Mouse (Mus musculus): ENCODE measurements around the gene Akap2. TPM values are rescaled to one million over a fixed set of nuclear protein-coding genes. Genes with fewer than 3 reads are reported as not detected.

Gene Akap2
- polyA plus RNA-seq, 1 experiment from 2014 or later = 31.3 TPM

- Histone ChIP-seq H3K27me3 (ENCODE audit: control insufficient read depth, insufficient read depth, low read length) (no peaks in the 10 kb centered on the region), H3K9me3 (ENCODE audit: control insufficient read depth, low read depth, low read length) (no peaks in the 10 kb centered on the region), H3K4me3 (ENCODE audit: low read depth, low read length) (no peak overlapping the region), H3K27ac (ENCODE audit: low read length) (no peak overlapping the region), H3K36me3 (ENCODE audit: control insufficient read depth, insufficient read depth, low read length) (no peaks in the 10 kb centered on the region), H3K4me1 (ENCODE audit: control insufficient read depth, insufficient read depth, low read length) (no peaks in the 10 kb centered on the region), H3K4me2 (replicated peaks; ENCODE audit: low read depth, low read length) (no peak overlapping the region), H3K9ac (replicated peaks; ENCODE audit: low read depth, low read length) (no peak overlapping the region)
- ATAC-seq (ENCODE audit: insufficient number of reproducible peaks, insufficient read depth, low FRiP score, low read depth) = no peak
- WGBS = 58% methylated on average over 2 of the region's 2 CpGs
Measured at GRCm38 (mm10) chr4:57815355-57815754, 97.9 kb downstream of the Akap2 start.

DNA sequence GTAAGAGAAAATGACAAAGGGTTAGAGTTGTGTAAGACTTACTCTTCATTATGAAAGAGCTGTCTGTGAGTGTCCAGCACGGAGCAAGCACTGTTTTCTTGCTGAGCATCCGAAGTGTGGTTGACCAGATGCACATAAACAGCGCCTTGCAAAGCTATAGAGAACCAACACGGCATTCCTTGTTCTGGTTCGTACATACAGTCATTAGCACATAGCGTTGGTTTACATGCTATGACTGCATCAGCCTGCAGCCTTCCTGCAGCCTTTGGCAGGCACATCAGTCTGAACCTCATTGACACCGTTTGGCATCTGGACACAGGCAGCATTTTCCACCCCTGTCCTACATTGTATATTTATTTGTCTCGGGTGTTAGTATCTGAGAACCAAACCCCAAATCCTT lies 98.7 kb downstream of the Akap2 start:
- Histone ChIP-seq H3K4me2 (replicated peaks; ENCODE audit: low read depth, low read length) (no peak overlapping the region), H3K4me3 (ENCODE audit: low read depth, low read length) (no peak overlapping the region), H3K27ac (ENCODE audit: low read length) (no peak overlapping the region), H3K27me3 (ENCODE audit: control insufficient read depth, insufficient read depth, low read length) (no peaks in the 10 kb centered on the region), H3K4me1 (ENCODE audit: control insufficient read depth, insufficient read depth, low read length) (no peaks in the 10 kb centered on the region; the same call in 1 of the 2 replicates), H3K36me3 (ENCODE audit: control insufficient read depth, insufficient read depth, low read length) (no peaks in the 10 kb centered on the region), H3K9me3 (ENCODE audit: control insufficient read depth, low read depth, low read length) (no peaks in the 10 kb centered on the region), H3K9ac (replicated peaks; ENCODE audit: low read depth, low read length) (no peak overlapping the region)
- WGBS = 90% methylated on average over 8 of the region's 8 CpGs
- no peak for ATAC-seq (ENCODE audit: insufficient number of reproducible peaks, insufficient read depth, low FRiP score, low read depth)

DNA sequence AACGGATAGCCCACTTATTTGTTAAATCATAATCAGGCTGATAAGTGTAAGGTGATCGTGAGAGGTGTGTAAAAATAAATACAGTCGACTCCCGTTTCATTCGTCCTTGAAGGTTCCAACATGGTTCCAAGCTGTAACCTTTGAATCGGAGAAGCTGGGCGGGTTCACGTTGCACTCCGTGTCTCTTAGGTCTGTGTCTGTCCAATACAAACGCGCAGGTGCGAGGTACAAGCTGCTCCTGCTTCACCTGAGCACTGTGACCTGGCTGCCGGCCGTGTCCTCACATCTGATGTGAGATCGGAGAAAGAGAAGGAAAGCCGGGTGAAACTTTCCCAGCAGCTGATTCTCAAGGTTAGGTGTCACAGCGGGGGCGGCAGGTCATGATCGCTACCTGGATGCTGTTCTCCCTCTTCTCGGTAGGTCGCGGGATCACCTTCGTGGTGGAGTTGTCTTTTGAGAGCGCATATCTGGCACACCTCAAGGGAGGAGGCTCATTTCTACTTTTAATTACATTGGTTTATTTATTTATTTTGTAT lies 103.5 kb downstream of the Akap2 start:
- H3K9me3 ChIP-seq (ENCODE audit: control insufficient read depth, low read depth, low read length) = no peaks in the 10 kb centered on the region
- H3K4me3 ChIP-seq (ENCODE audit: low read depth, low read length) = no peak overlapping the region
- H3K27me3 ChIP-seq (ENCODE audit: control insufficient read depth, insufficient read depth, low read length) = no peaks in the 10 kb centered on the region
- 74% methylated on average over 24 of the region's 24 CpGs for WGBS
- no peak overlapping the region for H3K9ac ChIP-seq (replicated peaks; ENCODE audit: low read depth, low read length)
- H3K4me1 ChIP-seq (ENCODE audit: control insufficient read depth, insufficient read depth, low read length) = peaks cover 8% of the 10 kb centered on the region; the same call in 1 of the 2 replicates
- no peak for ATAC-seq (ENCODE audit: insufficient number of reproducible peaks, insufficient read depth, low FRiP score, low read depth)
- no peak overlapping the region for H3K27ac ChIP-seq (ENCODE audit: low read length)
- H3K4me2 ChIP-seq (replicated peaks; ENCODE audit: low read depth, low read length) = no peak overlapping the region
- no peaks in the 10 kb centered on the region for H3K36me3 ChIP-seq (ENCODE audit: control insufficient read depth, insufficient read depth, low read length)

DNA sequence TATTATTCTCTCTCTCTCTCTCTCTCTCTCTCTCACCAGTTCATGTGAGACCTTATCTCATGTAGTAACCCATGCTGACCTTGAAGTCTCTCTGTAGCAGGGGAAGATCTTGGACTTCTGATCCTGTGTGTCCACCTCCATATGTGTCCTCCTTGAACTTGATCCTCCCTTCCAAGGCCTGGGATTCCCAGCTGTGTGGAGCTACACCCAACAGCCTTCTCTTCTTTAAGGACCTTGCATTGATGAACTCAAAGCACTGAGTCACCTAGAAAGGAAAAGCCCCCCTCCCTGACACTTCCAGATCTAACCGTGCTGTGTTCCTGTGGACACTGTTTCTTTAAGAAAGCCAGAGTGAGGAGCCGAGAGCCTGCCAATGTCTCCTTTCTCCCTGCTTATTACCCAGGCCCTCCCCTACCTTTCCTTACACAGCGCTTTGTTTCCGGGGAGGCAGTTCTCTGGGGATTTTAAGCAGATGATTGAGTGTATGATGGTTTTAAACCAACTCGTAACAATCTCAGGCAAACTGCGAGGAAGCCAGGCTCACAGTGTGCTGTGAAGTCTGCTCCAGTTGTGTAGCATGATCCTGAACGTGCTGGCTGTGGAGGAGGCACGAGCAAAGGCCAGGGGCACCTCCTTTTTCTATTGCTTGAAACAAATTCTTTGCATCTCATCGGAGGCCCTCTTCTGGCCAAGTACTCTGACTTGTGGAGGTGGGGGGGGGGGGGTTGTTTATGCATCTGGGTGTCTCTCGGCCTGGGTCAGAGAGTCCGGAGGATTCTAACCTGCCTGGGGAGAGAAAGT lies 104.3 kb downstream of the Akap2 start:
- Histone ChIP-seq H3K27me3 (ENCODE audit: control insufficient read depth, insufficient read depth, low read length) (no peaks in the 10 kb centered on the region), H3K9me3 (ENCODE audit: control insufficient read depth, low read depth, low read length) (no peaks in the 10 kb centered on the region), H3K4me1 (ENCODE audit: control insufficient read depth, insufficient read depth, low read length) (peaks cover 8% of the 10 kb centered on the region; the same call in 1 of the 2 replicates), H3K27ac (ENCODE audit: low read length) (peak overlapping the region; percentile 63; the same call in 1 of the 2 replicates), H3K4me2 (replicated peaks; ENCODE audit: low read depth, low read length) (peak overlapping the region; percentile 25; the same call in 1 of the 2 replicates), H3K4me3 (ENCODE audit: low read depth, low read length) (no peak overlapping the region), H3K9ac (replicated peaks; ENCODE audit: low read depth, low read length) (0 out of 2 replicates have a peak overlapping the region, but pooled peaks have one; percentile 6), H3K36me3 (ENCODE audit: control insufficient read depth, insufficient read depth, low read length) (no peaks in the 10 kb centered on the region)
- 16% methylated on average over 11 of the region's 11 CpGs for WGBS
- peak; percentile 53; the same call in 1 of the 2 replicates for ATAC-seq (ENCODE audit: insufficient number of reproducible peaks, insufficient read depth, low FRiP score, low read depth)

GRCm38 (mm10) chr4:57822641-57823040 lies 105.2 kb downstream of the Akap2 start:
- H3K27me3 ChIP-seq (ENCODE audit: control insufficient read depth, insufficient read depth, low read length) = no peaks in the 10 kb centered on the region
- no peak overlapping the region for H3K4me3 ChIP-seq (ENCODE audit: low read depth, low read length)
- H3K4me1 ChIP-seq (ENCODE audit: control insufficient read depth, insufficient read depth, low read length) = peaks cover 8% of the 10 kb centered on the region; the same call in 1 of the 2 replicates
- no peak overlapping the region for H3K4me2 ChIP-seq (replicated peaks; ENCODE audit: low read depth, low read length)
- ATAC-seq (ENCODE audit: insufficient number of reproducible peaks, insufficient read depth, low FRiP score, low read depth) = no peak
- no peak overlapping the region for H3K9ac ChIP-seq (replicated peaks; ENCODE audit: low read depth, low read length)
- 86% methylated on average over 5 of the region's 5 CpGs for WGBS
- H3K36me3 ChIP-seq (ENCODE audit: control insufficient read depth, insufficient read depth, low read length) = no peaks in the 10 kb centered on the region
- no peak overlapping the region for H3K27ac ChIP-seq (ENCODE audit: low read length)
- no peaks in the 10 kb centered on the region for H3K9me3 ChIP-seq (ENCODE audit: control insufficient read depth, low read depth, low read length)

- no peaks in the 10 kb centered on the region for H3K36me3 ChIP-seq (ENCODE audit: control insufficient read depth, insufficient read depth, low read length)
- 50% methylated on average over 8 of the region's 8 CpGs for WGBS
- no peak overlapping the region for H3K4me2 ChIP-seq (replicated peaks; ENCODE audit: low read depth, low read length)
- H3K27me3 ChIP-seq (ENCODE audit: control insufficient read depth, insufficient read depth, low read length) = no peaks in the 10 kb centered on the region
- no peak overlapping the region for H3K9ac ChIP-seq (replicated peaks; ENCODE audit: low read depth, low read length)
- H3K9me3 ChIP-seq (ENCODE audit: control insufficient read depth, low read depth, low read length) = no peaks in the 10 kb centered on the region
- H3K4me1 ChIP-seq (ENCODE audit: control insufficient read depth, insufficient read depth, low read length) = peaks cover 8% of the 10 kb centered on the region; the same call in 1 of the 2 replicates
- no peak for ATAC-seq (ENCODE audit: insufficient number of reproducible peaks, insufficient read depth, low FRiP score, low read depth)
- no peak overlapping the region for H3K27ac ChIP-seq (ENCODE audit: low read length)
- H3K4me3 ChIP-seq (ENCODE audit: low read depth, low read length) = no peak overlapping the region
Measured at GRCm38 (mm10) chr4:57824626-57825240, 107.3 kb downstream of the Akap2 start.

- no peak overlapping the region for H3K27ac ChIP-seq (ENCODE audit: low read length)
- H3K36me3 ChIP-seq (ENCODE audit: control insufficient read depth, insufficient read depth, low read length) = no peaks in the 10 kb centered on the region
- H3K4me3 ChIP-seq (ENCODE audit: low read depth, low read length) = no peak overlapping the region
- WGBS = 80% methylated on average over 7 of the region's 7 CpGs
- H3K9ac ChIP-seq (replicated peaks; ENCODE audit: low read depth, low read length) = no peak overlapping the region
- H3K9me3 ChIP-seq (ENCODE audit: control insufficient read depth, low read depth, low read length) = no peaks in the 10 kb centered on the region
- H3K27me3 ChIP-seq (ENCODE audit: control insufficient read depth, insufficient read depth, low read length) = no peaks in the 10 kb centered on the region
- peaks cover 8% of the 10 kb centered on the region; the same call in 1 of the 2 replicates for H3K4me1 ChIP-seq (ENCODE audit: control insufficient read depth, insufficient read depth, low read length)
- H3K4me2 ChIP-seq (replicated peaks; ENCODE audit: low read depth, low read length) = no peak overlapping the region
- no peak for ATAC-seq (ENCODE audit: insufficient number of reproducible peaks, insufficient read depth, low FRiP score, low read depth)
Measured at GRCm38 (mm10) chr4:57826272-57826671, 108.8 kb downstream of the Akap2 start.

DNA sequence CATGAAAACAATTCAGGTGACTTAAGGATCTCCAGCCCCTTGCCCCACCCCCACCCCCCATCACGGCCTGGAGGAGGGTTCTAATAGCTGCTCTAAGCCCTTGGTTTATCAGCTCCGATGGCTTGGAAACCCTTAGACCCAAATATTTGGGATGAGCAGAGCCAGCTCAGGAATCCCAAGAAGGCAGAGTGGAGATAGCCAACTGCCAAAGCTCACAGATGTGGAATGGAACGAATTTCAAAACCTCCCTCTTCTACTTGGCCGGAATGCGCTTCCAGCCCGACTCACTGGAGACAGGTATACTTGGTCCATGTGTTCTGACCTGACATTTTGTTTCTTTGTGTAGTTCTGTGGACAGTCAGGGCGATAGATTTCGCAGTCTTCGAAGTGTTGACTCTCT lies 111.7 kb downstream of the Akap2 start:
- ATAC-seq (ENCODE audit: insufficient number of reproducible peaks, insufficient read depth, low FRiP score, low read depth) = no peak
- 61% methylated on average over 9 of the region's 9 CpGs for WGBS
- Histone ChIP-seq H3K9me3 (ENCODE audit: control insufficient read depth, low read depth, low read length) (no peaks in the 10 kb centered on the region), H3K4me2 (replicated peaks; ENCODE audit: low read depth, low read length) (no peak overlapping the region), H3K36me3 (ENCODE audit: control insufficient read depth, insufficient read depth, low read length) (no peaks in the 10 kb centered on the region), H3K4me1 (ENCODE audit: control insufficient read depth, insufficient read depth, low read length) (peaks cover 15% of the 10 kb centered on the region), H3K27ac (ENCODE audit: low read length) (no peak overlapping the region), H3K4me3 (ENCODE audit: low read depth, low read length) (no peak overlapping the region), H3K27me3 (ENCODE audit: control insufficient read depth, insufficient read depth, low read length) (no peaks in the 10 kb centered on the region), H3K9ac (replicated peaks; ENCODE audit: low read depth, low read length) (no peak overlapping the region)
